Mouse (Mus musculus) lung, embryonic 15.5 days (tissue): Measurements from ENCODE around the gene Dkkl1. TPM values are rescaled to one million over a fixed set of nuclear protein-coding genes. Genes with fewer than 3 reads are reported as not detected.
"Not testable (repeated sequence)": the region's sequence is repeated elsewhere in the genome, so short reads cannot be mapped to it uniquely, and the experiment has no call there.

ENCODE experiments used
- ATAC-seq: fragments of 200-750 bp; cut with Nextera tagmentation; 2 replicates; pipeline ENCODE4 v1.8.0; 2017; ENCODE audit warnings: moderate number of reproducible peaks, borderline replicate concordance; ENCODE audit not compliant: low FRiP score, low TSS enrichment; ENCODE audit errors: extremely low read depth
- H3K27ac ChIP-seq: fragments of 300-500 bp; sonication (generic); 2 replicates; pipeline ENCODE4 v1.5.1; 2015; ENCODE audit warnings: moderate library complexity, mild to moderate bottlenecking, inconsistent platforms
- H3K27me3 ChIP-seq: fragments of 300-500 bp; sonication (generic); 2 replicates; pipeline ENCODE4 v1.6.1; 2015; ENCODE audit warnings: inconsistent platforms
- H3K36me3 ChIP-seq: fragments of 300-500 bp; sonication (generic); 2 replicates; pipeline ENCODE4 v1.6.1; 2015; ENCODE audit warnings: inconsistent platforms
- H3K4me1 ChIP-seq: fragments of 300-500 bp; sonication (generic); 2 replicates; pipeline ENCODE4 v1.6.1; 2015; ENCODE audit warnings: inconsistent platforms
- H3K4me2 ChIP-seq: fragments of 300-500 bp; sonication (generic); 2 replicates; pipeline ENCODE4 v1.6.1; 2015; ENCODE audit warnings: inconsistent platforms, mild to moderate bottlenecking, moderate library complexity
- H3K4me3 ChIP-seq: fragments of 300-500 bp; sonication (generic); 2 replicates; pipeline ENCODE4 v1.5.1; 2015; ENCODE audit warnings: mild to moderate bottlenecking, inconsistent platforms
- H3K9ac ChIP-seq: fragments of 300-500 bp; sonication (generic); 2 replicates; pipeline ENCODE4 v1.6.1; 2015; ENCODE audit warnings: inconsistent platforms
- H3K9me3 ChIP-seq: fragments of 300-500 bp; sonication (generic); 2 replicates; pipeline ENCODE4 v1.6.1; 2016; ENCODE audit warnings: inconsistent platforms
- WGBS: fragments of 180-500 bp; shearing (Covaris S2); methylation state at CpG from one replicate; pipeline ENCODE4 v1.1.7; 2015; 5-methylcytosine and 5-hydroxymethylcytosine counted together
- polyA plus RNA-seq: library from polyadenylated mRNA; unstranded; fragments of >200 nt; fragmentation: Nextera tagmentation; extraction: Ambion mirVana; gene quantifications from 2 replicates; pipeline ENCODE4 v1.2.1, GENCODE M21; 2015

Dkkl1 gene
- polyA plus RNA-seq, 1 experiment from 2014 or later, result 1.1 TPM

- H3K4me2 ChIP-seq, result no peak overlapping the region
- H3K36me3 ChIP-seq, result no peaks in the 10 kb centered on the region
- 5% methylated on average over 13 of the region's 13 CpGs for WGBS
- H3K27me3 ChIP-seq, result peaks cover 94% of the 10 kb centered on the region
- H3K9me3 ChIP-seq, result no peaks in the 10 kb centered on the region
- no peak overlapping the region for H3K9ac ChIP-seq
- H3K4me3 ChIP-seq, result no peak overlapping the region
- H3K27ac ChIP-seq, result no peak overlapping the region
- ATAC-seq, result no peak
- H3K4me1 ChIP-seq, result 0 out of 2 replicates have a peak, but pooled peaks cover 9% of the 10 kb centered on the region
Measured at GRCm38 (mm10) chr7:45175398-45175797, 36.5 kb downstream of the Dkkl1 start.

- 6% methylated on average over 25 of the region's 29 CpGs for WGBS
- Histone ChIP-seq H3K9me3 (peaks cover 2% of the 10 kb centered on the region; the same call in 1 of the 2 replicates), H3K4me1 (0 out of 2 replicates have a peak, but pooled peaks cover 9% of the 10 kb centered on the region), H3K27me3 (peaks cover 94% of the 10 kb centered on the region), H3K9ac (no peak overlapping the region), H3K36me3 (no peaks in the 10 kb centered on the region), H3K27ac (no peak overlapping the region), H3K4me3 (0 out of 2 replicates have a peak overlapping the region, but pooled peaks have one; percentile 9), H3K4me2 (peak overlapping the region; percentile 23)
- peak; percentile 44; the same call in 1 of the 2 replicates for ATAC-seq
Measured at GRCm38 (mm10) chr7:45174567-45175280, 37.2 kb downstream of the Dkkl1 start.

DNA sequence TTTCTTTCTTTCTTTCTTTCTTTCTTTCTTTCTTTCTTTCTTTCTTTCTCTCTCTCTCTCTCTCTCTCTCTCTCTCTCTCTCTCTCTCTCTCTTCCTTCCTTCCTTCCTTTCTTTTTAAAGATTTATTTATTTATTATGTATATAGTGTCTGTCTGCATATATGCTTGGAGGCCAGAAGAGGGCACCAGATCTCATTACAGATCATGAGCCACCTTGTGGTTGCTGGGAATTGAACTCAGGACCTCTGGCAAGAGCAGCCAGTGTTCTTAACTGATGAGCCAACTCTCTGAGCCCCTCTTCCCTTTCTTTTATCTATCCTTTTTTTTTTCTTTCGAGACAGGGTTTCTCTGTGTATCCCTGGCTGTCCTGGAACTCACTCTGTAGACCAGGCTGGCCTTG is 38.2 kb downstream of the Dkkl1 start:
- H3K27ac ChIP-seq, H3K9ac ChIP-seq, H3K4me2 ChIP-seq, H3K36me3 ChIP-seq, H3K4me1 ChIP-seq, ATAC-seq, H3K4me3 ChIP-seq, H3K9me3 ChIP-seq: not testable (repeated sequence)
- peaks cover 94% of the 10 kb centered on the region for H3K27me3 ChIP-seq
- 62% methylated on average over 1 of the region's 1 CpGs for WGBS

- peaks cover 94% of the 10 kb centered on the region for H3K27me3 ChIP-seq
- no peak overlapping the region for H3K27ac ChIP-seq
- 60% methylated on average over 7 of the region's 7 CpGs for WGBS
- H3K4me3 ChIP-seq, result no peak overlapping the region
- no peak overlapping the region for H3K9ac ChIP-seq
- ATAC-seq, result no peak
- H3K4me2 ChIP-seq, result no peak overlapping the region
- 0 out of 2 replicates have a peak, but pooled peaks cover 9% of the 10 kb centered on the region for H3K4me1 ChIP-seq
- no peaks in the 10 kb centered on the region for H3K36me3 ChIP-seq
- H3K9me3 ChIP-seq, result peaks cover 6% of the 10 kb centered on the region; the same call in 1 of the 2 replicates
Measured at GRCm38 (mm10) chr7:45172974-45173373, 39.0 kb downstream of the Dkkl1 start.

- Histone ChIP-seq H3K4me3 (no peak overlapping the region), H3K4me1 (no peaks in the 10 kb centered on the region), H3K36me3 (no peaks in the 10 kb centered on the region), H3K27ac (no peak overlapping the region), H3K9me3 (peaks cover 6% of the 10 kb centered on the region; the same call in 1 of the 2 replicates), H3K9ac (no peak overlapping the region), H3K4me2 (no peak overlapping the region), H3K27me3 (peaks cover 94% of the 10 kb centered on the region)
- 90% methylated on average over 3 of the region's 3 CpGs for WGBS
- no peak for ATAC-seq
Measured at GRCm38 (mm10) chr7:45169495-45169894, 42.5 kb downstream of the Dkkl1 start.

GRCm38 (mm10) chr7:45168656-45169055 is 43.3 kb downstream of the Dkkl1 start:
- H3K27ac ChIP-seq, result no peak overlapping the region
- no peak overlapping the region for H3K9ac ChIP-seq
- H3K4me1 ChIP-seq, result peaks cover 6% of the 10 kb centered on the region
- 7% methylated on average over 24 of the region's 24 CpGs for WGBS
- H3K36me3 ChIP-seq, result no peaks in the 10 kb centered on the region
- ATAC-seq, result no peak
- H3K4me3 ChIP-seq, result no peak overlapping the region
- H3K4me2 ChIP-seq, result no peak overlapping the region
- peaks cover 6% of the 10 kb centered on the region; the same call in 1 of the 2 replicates for H3K9me3 ChIP-seq
- peaks cover 94% of the 10 kb centered on the region for H3K27me3 ChIP-seq

- no peak overlapping the region for H3K4me3 ChIP-seq
- H3K4me1 ChIP-seq, result peaks cover 7% of the 10 kb centered on the region
- peaks cover 97% of the 10 kb centered on the region for H3K27me3 ChIP-seq
- H3K36me3 ChIP-seq, result no peaks in the 10 kb centered on the region
- no peak overlapping the region for H3K4me2 ChIP-seq
- H3K27ac ChIP-seq, result no peak overlapping the region
- peaks cover 6% of the 10 kb centered on the region; the same call in 1 of the 2 replicates for H3K9me3 ChIP-seq
- ATAC-seq, result no peak
- 3% methylated on average over 19 of the region's 19 CpGs for WGBS
- no peak overlapping the region for H3K9ac ChIP-seq
Measured at GRCm38 (mm10) chr7:45167761-45168445, 44.0 kb downstream of the Dkkl1 start.

DNA sequence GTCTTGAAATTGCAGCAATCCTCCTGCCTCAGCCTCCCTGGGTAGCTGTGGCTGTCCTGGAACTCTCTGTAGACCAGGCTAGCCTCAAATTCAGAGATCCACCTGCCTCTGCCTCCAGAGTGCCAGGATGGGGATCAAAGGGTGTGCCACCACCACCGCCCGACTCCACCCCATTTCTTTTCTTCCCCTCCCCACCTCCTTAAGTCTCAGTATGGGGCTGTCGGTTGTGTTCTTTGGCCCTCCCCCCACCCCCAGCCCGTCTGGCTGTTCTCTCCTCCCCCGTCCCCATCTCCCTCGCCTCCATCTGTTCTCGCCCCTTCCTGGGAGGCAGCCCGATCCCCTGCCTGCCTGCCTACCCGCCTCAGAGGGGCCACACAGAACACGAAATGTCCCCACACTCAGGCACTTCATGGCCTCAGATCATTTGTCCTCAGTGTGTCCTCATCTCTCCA is 45.0 kb downstream of the Dkkl1 start:
- Histone ChIP-seq H3K27me3 (peaks cover 95% of the 10 kb centered on the region), H3K4me2 (no peak overlapping the region), H3K9ac (no peak overlapping the region), H3K36me3 (no peaks in the 10 kb centered on the region), H3K4me1 (peaks cover 10% of the 10 kb centered on the region), H3K27ac (no peak overlapping the region), H3K9me3 (peaks cover 6% of the 10 kb centered on the region; the same call in 1 of the 2 replicates), H3K4me3 (no peak overlapping the region)
- 26% methylated on average over 10 of the region's 10 CpGs for WGBS
- no peak for ATAC-seq

GRCm38 (mm10) chr7:45165701-45166100 is 46.2 kb downstream of the Dkkl1 start:
- Histone ChIP-seq H3K27me3 (peaks cover 82% of the 10 kb centered on the region), H3K4me2 (no peak overlapping the region), H3K27ac (no peak overlapping the region), H3K4me1 (peaks cover 10% of the 10 kb centered on the region), H3K36me3 (no peaks in the 10 kb centered on the region), H3K4me3 (no peak overlapping the region), H3K9me3 (peaks cover 6% of the 10 kb centered on the region; the same call in 1 of the 2 replicates), H3K9ac (no peak overlapping the region)
- ATAC-seq, result no peak
- 44% methylated on average over 11 of the region's 11 CpGs for WGBS

DNA sequence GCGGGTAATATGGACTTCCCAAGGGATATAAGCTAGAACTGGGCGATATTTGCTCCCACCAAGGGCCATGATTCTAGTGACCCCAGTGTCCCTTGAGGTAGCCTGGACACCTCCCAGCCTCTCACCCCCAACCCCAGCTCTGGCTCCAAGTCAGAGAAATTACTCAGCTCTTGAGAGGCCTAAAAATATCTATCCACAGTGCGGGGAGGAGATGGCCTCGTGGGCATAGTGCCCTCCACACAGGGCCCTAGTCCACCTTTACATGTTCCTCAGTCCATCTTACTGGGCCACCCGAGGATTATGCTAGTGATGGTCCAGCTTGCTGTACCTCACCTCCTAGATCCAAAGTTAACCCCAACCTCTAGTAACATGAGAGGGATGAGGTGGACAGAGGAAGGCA is 47.1 kb downstream of the Dkkl1 start:
- Histone ChIP-seq H3K27ac (no peak overlapping the region), H3K36me3 (peaks cover 8% of the 10 kb centered on the region; the same call in 1 of the 2 replicates), H3K27me3 (peaks cover 75% of the 10 kb centered on the region), H3K9ac (no peak overlapping the region), H3K4me3 (no peak overlapping the region), H3K4me2 (no peak overlapping the region), H3K4me1 (peaks cover 10% of the 10 kb centered on the region), H3K9me3 (peaks cover 5% of the 10 kb centered on the region; the same call in 1 of the 2 replicates)
- WGBS, result 52% methylated on average over 5 of the region's 5 CpGs
- no peak for ATAC-seq

GRCm38 (mm10) chr7:45163735-45164490 is 48.0 kb downstream of the Dkkl1 start, which contains the start of gene Slc17a7:
Gene Slc17a7, plus strand, starts transcription at chr7:45163949.
- Histone ChIP-seq H3K27me3 (peaks cover 66% of the 10 kb centered on the region), H3K9me3 (no peaks in the 10 kb centered on the region), H3K27ac (no peak within 1 kb of the TSS), H3K9ac (peak within 1 kb of the TSS; percentile 42), H3K4me2 (peak within 1 kb of the TSS; percentile 86), H3K4me3 (peak within 1 kb of the TSS; percentile 46), H3K36me3 (peaks cover 16% of the 10 kb centered on the region; the same call in 1 of the 2 replicates), H3K4me1 (peaks cover 10% of the 10 kb centered on the region)
- ATAC-seq, result no peak
- WGBS, result under 1% methylated on average over 41 of the region's 41 CpGs
